Mouse (Mus musculus): ENCODE results near the gene Mbd3. TPM values are rescaled to one million over a fixed set of nuclear protein-coding genes. Genes with fewer than 3 reads are reported as not detected.

The Mbd3 gene
- 81.1 and 82.9 TPM in 2 replicates for polyA plus RNA-seq (2015; fragmentation: Nextera tagmentation; extraction: Ambion mirVana)

DNA sequence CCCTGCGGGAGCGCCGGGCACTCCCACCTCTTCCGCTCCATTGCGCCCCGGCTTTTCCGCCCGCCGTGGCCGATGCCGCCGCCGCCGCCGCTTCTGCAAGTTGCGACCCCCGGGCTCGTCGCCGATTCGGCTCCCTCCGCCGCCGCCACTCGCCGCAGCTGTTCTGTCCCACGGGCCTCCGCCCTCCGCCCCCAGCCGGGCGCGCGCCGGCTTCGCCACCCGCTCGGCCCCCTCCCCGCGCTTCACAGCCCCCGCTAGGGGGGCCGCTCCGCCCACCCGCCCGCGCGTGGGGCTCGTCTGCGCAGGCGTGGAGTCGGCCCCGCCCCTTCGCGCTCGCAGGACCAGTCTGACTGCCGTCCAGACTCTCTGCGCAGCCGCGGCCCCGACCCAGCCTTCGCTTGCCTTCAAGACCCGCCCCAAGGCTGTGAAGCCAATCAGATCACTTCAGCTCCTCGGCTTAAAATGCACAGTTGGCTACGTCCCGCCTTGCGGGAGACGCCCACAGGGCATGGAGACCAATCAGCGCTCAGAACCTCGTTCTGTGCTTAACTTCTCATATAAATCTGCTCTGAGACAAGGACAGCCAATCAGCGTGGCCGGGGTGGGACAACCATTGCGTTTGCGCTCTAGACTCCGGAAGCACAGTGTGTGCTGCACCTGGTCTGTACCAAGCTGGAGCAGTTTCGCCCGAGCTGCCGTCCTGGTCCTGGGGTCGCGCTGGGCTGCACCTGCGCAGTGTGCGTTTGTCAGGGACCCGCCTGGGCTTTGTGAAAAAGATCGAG is at the start of gene Mbd3:
Gene Mbd3 (minus strand): TSS at position 360 of the 782 bp plus-strand sequence.
- H3K36me3 ChIP-seq (ENCODE audit: control insufficient read depth, insufficient read depth, low read length): peaks cover 18% of the 10 kb centered on the region
- peak within 1 kb of the TSS; percentile 82 for H3K4me2 ChIP-seq (replicated peaks; ENCODE audit: low read depth)
- TF ChIP-seq CTCF (IDR thresholded peaks at IDR 0.05; ENCODE audit: low read depth) (no peak), EP300 (optimal IDR thresholded peaks at IDR 0.05) (no peak)
- no peaks in the 10 kb centered on the region for H3K9me3 ChIP-seq (ENCODE audit: control insufficient read depth, low read length)
- peaks cover 3% of the 10 kb centered on the region for H3K4me1 ChIP-seq (replicated peaks; ENCODE audit: control insufficient read depth, insufficient read depth)
- H3K9ac ChIP-seq (ENCODE audit: low read length): peak within 1 kb of the TSS; percentile 93
- DNase-seq (ENCODE audit: low spot score) (peak; percentile 98), ATAC-seq (ENCODE audit: low FRiP score, low TSS enrichment) (peak; percentile 96)
- peak within 1 kb of the TSS; percentile 99 for H3K27ac ChIP-seq (replicated peaks)
- H3K4me3 ChIP-seq (ENCODE audit: low read depth, low read length): peak within 1 kb of the TSS; percentile 78
- H3K27me3 ChIP-seq (ENCODE audit: control insufficient read depth, insufficient read depth, low read length): no peaks in the 10 kb centered on the region
- under 1% methylated on average over 68 of the region's 82 CpGs for WGBS

DNA sequence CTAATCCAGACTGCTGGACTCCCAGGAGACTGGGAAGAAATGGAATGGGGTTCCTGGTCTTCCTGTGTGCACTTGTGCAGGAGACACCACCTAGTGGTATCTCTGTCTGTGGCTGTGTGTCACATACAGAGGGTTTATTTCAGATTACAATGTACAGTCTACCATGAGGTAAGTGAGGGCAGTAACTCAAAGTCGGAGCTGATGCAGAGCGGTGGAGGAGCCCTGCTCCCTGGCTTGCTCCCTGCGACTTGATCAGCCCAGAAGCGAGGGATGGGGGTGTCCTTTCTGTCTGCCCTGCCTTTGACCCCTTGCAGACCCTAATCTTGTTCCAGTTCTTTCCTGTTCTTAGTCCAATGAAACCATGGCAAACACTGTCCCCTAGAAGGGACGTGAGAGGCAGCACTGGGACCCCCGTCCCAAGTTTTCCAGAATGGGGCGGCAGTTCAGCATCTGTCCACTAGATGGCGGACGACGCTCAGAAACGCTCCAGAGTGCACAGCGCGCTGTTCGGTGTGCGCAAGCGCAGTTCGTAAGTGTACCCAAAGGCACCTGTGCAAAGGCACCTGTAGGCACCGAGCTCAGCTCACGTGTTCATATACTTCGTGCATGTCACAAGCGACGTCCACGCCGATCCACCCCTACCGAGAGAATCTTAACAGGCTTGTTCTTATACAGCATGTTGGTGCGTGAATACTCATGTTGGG is 46.7 kb upstream of the Mbd3 start:
- H3K9me3 ChIP-seq (ENCODE audit: control insufficient read depth, low read length): no peaks in the 10 kb centered on the region
- ATAC-seq (ENCODE audit: low FRiP score, low TSS enrichment): peak; percentile 91

DNA sequence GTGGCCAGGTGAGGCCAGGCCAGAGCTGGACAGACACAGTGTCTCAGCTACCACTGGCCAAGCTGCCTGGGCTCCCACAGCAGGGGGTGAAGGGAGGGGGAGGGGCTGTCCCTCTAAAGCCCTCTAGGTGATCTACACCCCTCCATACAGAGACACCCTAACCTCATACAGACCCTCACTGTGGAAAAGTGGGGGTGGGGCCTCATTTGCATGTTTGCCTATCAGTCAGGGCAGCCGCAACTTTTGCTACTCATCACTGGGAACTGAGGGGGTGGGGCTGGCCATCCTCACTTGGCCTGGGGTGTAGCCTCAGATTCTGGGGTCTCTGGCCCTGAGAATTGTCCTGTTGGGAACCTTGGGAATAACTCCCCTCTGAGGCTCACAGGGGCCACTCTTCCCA is 45.7 kb upstream of the Mbd3 start:
- no peaks in the 10 kb centered on the region for H3K4me1 ChIP-seq (replicated peaks; ENCODE audit: control insufficient read depth, insufficient read depth)
- 75% methylated on average over 1 of the region's 1 CpGs for WGBS
- no peak overlapping the region for H3K4me2 ChIP-seq (replicated peaks; ENCODE audit: low read depth)
- no peaks in the 10 kb centered on the region for H3K36me3 ChIP-seq (ENCODE audit: control insufficient read depth, insufficient read depth, low read length)
- H3K9ac ChIP-seq (ENCODE audit: low read length): no peak overlapping the region
- H3K27me3 ChIP-seq (ENCODE audit: control insufficient read depth, insufficient read depth, low read length): no peaks in the 10 kb centered on the region
- peak; percentile 12 for DNase-seq (ENCODE audit: low spot score)
- ATAC-seq (ENCODE audit: low FRiP score, low TSS enrichment): no peak
- no peak overlapping the region for H3K27ac ChIP-seq (replicated peaks)
- no peak for TF ChIP-seq EP300 (optimal IDR thresholded peaks at IDR 0.05)
- H3K9me3 ChIP-seq (ENCODE audit: control insufficient read depth, low read length): no peaks in the 10 kb centered on the region
- H3K4me3 ChIP-seq (ENCODE audit: low read depth, low read length): no peak overlapping the region

More for the DNA sequence above, 46.7 kb upstream of the Mbd3 start:
- peak; percentile 88 for DNase-seq (ENCODE audit: low spot score)
- no peak overlapping the region for H3K4me3 ChIP-seq (ENCODE audit: low read depth, low read length)
- H3K27me3 ChIP-seq (ENCODE audit: control insufficient read depth, insufficient read depth, low read length): no peaks in the 10 kb centered on the region
- WGBS: 7% methylated on average over 26 of the region's 26 CpGs
- no peak overlapping the region for H3K9ac ChIP-seq (ENCODE audit: low read length)
- H3K27ac ChIP-seq (replicated peaks): no peak overlapping the region
- no peaks in the 10 kb centered on the region for H3K4me1 ChIP-seq (replicated peaks; ENCODE audit: control insufficient read depth, insufficient read depth)
- H3K4me2 ChIP-seq (replicated peaks; ENCODE audit: low read depth): no peak overlapping the region
- no peaks in the 10 kb centered on the region for H3K36me3 ChIP-seq (ENCODE audit: control insufficient read depth, insufficient read depth, low read length)
- peak; percentile 99 for TF ChIP-seq CTCF (IDR thresholded peaks at IDR 0.05; ENCODE audit: low read depth)
- no peak for TF ChIP-seq EP300 (optimal IDR thresholded peaks at IDR 0.05)

DNA sequence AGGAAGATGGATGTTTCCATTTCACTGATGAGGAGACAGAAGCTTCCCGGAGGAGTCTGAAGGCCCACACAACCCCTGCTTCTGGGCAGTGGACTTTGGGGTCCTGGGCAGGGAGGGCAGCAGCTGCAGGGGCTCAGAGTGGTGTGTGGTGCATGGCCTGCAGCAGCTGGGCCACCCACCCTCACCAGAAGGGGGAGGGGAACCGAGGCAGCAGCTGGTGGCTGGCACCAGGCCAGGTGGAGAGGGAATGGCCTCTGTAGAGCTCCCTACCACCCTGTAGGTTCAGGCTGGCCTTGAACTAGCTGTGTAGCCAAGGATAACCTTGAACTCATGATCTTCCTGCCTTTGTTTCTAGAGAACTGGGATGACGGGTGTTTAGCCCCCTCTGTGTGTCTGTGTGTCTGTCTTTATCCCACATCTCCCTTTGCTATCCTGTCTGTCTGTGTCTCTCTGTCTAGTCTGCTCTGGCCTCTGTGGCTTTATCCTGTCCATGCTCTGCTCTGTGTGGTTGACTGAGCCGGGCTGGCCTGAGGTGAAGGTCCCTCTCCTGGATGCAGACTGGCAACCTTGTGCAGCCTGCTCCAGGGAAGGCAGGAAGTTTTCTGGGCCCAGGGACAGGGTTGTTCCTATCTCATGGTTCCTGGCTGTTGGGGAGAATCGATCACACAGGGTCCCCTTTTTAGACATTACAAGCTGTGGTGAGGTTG is 45.1 kb upstream of the Mbd3 start:
- Histone ChIP-seq H3K4me2 (replicated peaks; ENCODE audit: low read depth) (no peak overlapping the region), H3K9ac (ENCODE audit: low read length) (no peak overlapping the region)

DNA sequence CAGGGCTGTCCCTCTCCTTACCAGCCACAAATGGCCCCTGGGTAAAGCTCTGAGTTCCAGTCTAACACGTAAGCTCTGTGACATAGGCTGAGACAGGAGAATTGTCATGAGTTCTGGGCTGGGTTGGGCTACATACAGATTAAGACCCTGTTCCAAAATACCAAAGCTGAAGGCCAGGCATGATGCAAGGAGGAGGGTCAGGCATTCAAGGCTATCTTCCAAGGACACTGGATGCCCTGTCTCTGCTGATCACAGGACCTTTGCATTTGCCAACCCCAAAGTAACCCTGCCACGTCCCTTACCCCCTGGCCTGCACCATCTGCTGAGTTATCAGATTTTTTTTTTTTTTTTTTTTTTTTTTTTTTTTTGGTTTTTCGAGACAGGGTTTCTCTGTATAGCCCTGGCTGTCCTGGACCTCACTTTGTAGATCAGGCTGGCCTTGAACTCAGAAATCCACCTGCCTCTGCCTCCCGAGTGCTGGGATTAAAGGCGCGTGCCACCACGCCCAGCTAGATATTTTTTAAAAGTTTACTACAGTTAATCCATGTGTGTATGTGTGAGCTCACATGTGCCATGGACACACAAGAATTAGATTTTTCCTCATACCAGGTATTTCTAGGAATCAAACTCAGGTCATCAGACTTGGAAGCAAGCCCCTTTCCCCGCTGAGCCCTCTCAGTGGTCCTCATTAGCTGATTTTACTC is 44.4 kb upstream of the Mbd3 start:
- WGBS: 76% methylated on average over 8 of the region's 8 CpGs
- TF ChIP-seq EP300 (optimal IDR thresholded peaks at IDR 0.05): no peak
- no peak for TF ChIP-seq CTCF (IDR thresholded peaks at IDR 0.05; ENCODE audit: low read depth)
- no peaks in the 10 kb centered on the region for H3K4me1 ChIP-seq (replicated peaks; ENCODE audit: control insufficient read depth, insufficient read depth)

More for the DNA sequence above, 45.1 kb upstream of the Mbd3 start:
- Histone ChIP-seq H3K27ac (replicated peaks) (no peak overlapping the region), H3K4me3 (ENCODE audit: low read depth, low read length) (no peak overlapping the region), H3K36me3 (ENCODE audit: control insufficient read depth, insufficient read depth, low read length) (no peaks in the 10 kb centered on the region), H3K27me3 (ENCODE audit: control insufficient read depth, insufficient read depth, low read length) (no peaks in the 10 kb centered on the region), H3K9me3 (ENCODE audit: control insufficient read depth, low read length) (no peaks in the 10 kb centered on the region), H3K4me1 (replicated peaks; ENCODE audit: control insufficient read depth, insufficient read depth) (no peaks in the 10 kb centered on the region)
- TF ChIP-seq CTCF (IDR thresholded peaks at IDR 0.05; ENCODE audit: low read depth): no peak
- TF ChIP-seq EP300 (optimal IDR thresholded peaks at IDR 0.05): no peak
- WGBS: 27% methylated on average over 5 of the region's 5 CpGs
- ATAC-seq (ENCODE audit: low FRiP score, low TSS enrichment) (no peak), DNase-seq (ENCODE audit: low spot score) (peak; percentile 31)

More for the DNA sequence above, 44.4 kb upstream of the Mbd3 start:
- Histone ChIP-seq H3K9ac (ENCODE audit: low read length) (no peak overlapping the region), H3K4me3 (ENCODE audit: low read depth, low read length) (no peak overlapping the region), H3K27ac (replicated peaks) (no peak overlapping the region), H3K9me3 (ENCODE audit: control insufficient read depth, low read length) (no peaks in the 10 kb centered on the region), H3K27me3 (ENCODE audit: control insufficient read depth, insufficient read depth, low read length) (no peaks in the 10 kb centered on the region), H3K36me3 (ENCODE audit: control insufficient read depth, insufficient read depth, low read length) (no peaks in the 10 kb centered on the region), H3K4me2 (replicated peaks; ENCODE audit: low read depth) (no peak overlapping the region)
- DNase-seq (ENCODE audit: low spot score) (no peak), ATAC-seq (ENCODE audit: low FRiP score, low TSS enrichment) (no peak)

Data from stomach, postnatal 0 days (tissue).